Mouse (Mus musculus) olfactory bulb, adult 2 months (tissue): ENCODE measurements at regions not wholly inside any gene's neighbourhood (a gene's known extent, or its start where the extent isn't known, plus 50 kb on each side); places are given as distances from the start of the nearest gene placed in this dataset.

ENCODE experiments used
- CTCF ChIP-seq: fragments of 200-500 bp; IDR thresholded peaks from 2 replicates; pipeline ENCODE4 v1.5.1; 2012; ENCODE audit warnings: low read depth, mild to moderate bottlenecking, low read length, moderate library complexity; ENCODE audit not compliant: insufficient read depth
- POLR2A ChIP-seq: fragments of 200-500 bp; IDR thresholded peaks from 2 replicates; pipeline ENCODE4 v1.6.1; 2012; ENCODE audit warnings: mild to moderate bottlenecking, low read depth, low read length, moderate library complexity; ENCODE audit not compliant: insufficient read depth

- TF ChIP-seq CTCF (no peak), POLR2A (no peak)
Measured at GRCm38 (mm10) chr16:74795360-74796302, 384.0 kb upstream of the Robo2 start.
